Mouse (Mus musculus) MEL-GATA-1-ER (cell line): Measurements from ENCODE around the gene Tmc1.
A peak's percentile ranks its signal among the peaks of the same experiment; 100 is the strongest.

Experiments used
- DNase-seq: peaks from one replicate; pipeline ENCODE4 v3.0.0-alpha.2; 2012; ENCODE audit warnings: low read depth; ENCODE audit errors: extremely low read depth

Tmc1 gene

GRCm38 (mm10) chr19:20799460-20799859 lies 154.5 kb downstream of the Tmc1 start:
- DNase-seq: no peak

- peak; percentile 14 for DNase-seq
These were observed 156.4 kb downstream of the Tmc1 start for GRCm38 (mm10) chr19:20797558-20798101.

- no peak for DNase-seq
These were observed 158.0 kb downstream of the Tmc1 start for GRCm38 (mm10) chr19:20796001-20796400.

- no peak for DNase-seq
These were observed 159.0 kb downstream of the Tmc1 start for GRCm38 (mm10) chr19:20794999-20795398.

GRCm38 (mm10) chr19:20792811-20793210 lies 161.2 kb downstream of the Tmc1 start:
- no peak for DNase-seq

GRCm38 (mm10) chr19:20787289-20787688 lies 166.7 kb downstream of the Tmc1 start:
- DNase-seq: no peak

GRCm38 (mm10) chr19:20775681-20776080 lies 178.3 kb downstream of the Tmc1 start:
- DNase-seq: no peak

GRCm38 (mm10) chr19:20773941-20774340 lies 180.1 kb downstream of the Tmc1 start:
- no peak for DNase-seq

- DNase-seq: peak; percentile 33
These were observed 189.8 kb downstream of the Tmc1 start for GRCm38 (mm10) chr19:20764214-20764613.

GRCm38 (mm10) chr19:20761675-20762426 lies 192.2 kb downstream of the Tmc1 start:
- DNase-seq: peak; percentile 56

- peak; percentile 56 for DNase-seq
These were observed 192.9 kb downstream of the Tmc1 start for GRCm38 (mm10) chr19:20761119-20761518.

GRCm38 (mm10) chr19:20744630-20745029 lies 209.4 kb downstream of the Tmc1 start:
- no peak for DNase-seq
